Mouse (Mus musculus) hindbrain, embryonic 10.5 days (tissue): ENCODE data around the gene Myod1. TPM values are rescaled to one million over a fixed set of nuclear protein-coding genes. Genes with fewer than 3 reads are reported as not detected.

Source experiments
- DNase-seq: peaks from one replicate; pipeline ENCODE4 v3.0.0-alpha.2; 2017; ENCODE audit warnings: low spot score
- H3K27ac ChIP-seq: fragments of 300-500 bp; sonication (generic); 2 replicates; pipeline ENCODE4 v1.5.1; 2016; ENCODE audit warnings: mild to moderate bottlenecking, moderate library complexity
- H3K27me3 ChIP-seq: fragments of 300-500 bp; sonication (generic); 2 replicates; pipeline ENCODE4 v1.6.1; 2016; ENCODE audit warnings: mild to moderate bottlenecking; ENCODE audit not compliant: poor library complexity, insufficient read depth, severe bottlenecking
- H3K36me3 ChIP-seq: fragments of 300-500 bp; sonication (generic); 2 replicates; pipeline ENCODE4 v1.6.1; 2016; ENCODE audit warnings: mild to moderate bottlenecking, moderate library complexity
- H3K4me1 ChIP-seq: fragments of 300-500 bp; sonication (generic); replicated peaks from 2 replicates; pipeline ENCODE4 v1.6.1; 2016; ENCODE audit warnings: mild to moderate bottlenecking
- H3K4me3 ChIP-seq: fragments of 300-500 bp; sonication (generic); 2 replicates; pipeline ENCODE4 v1.5.1; 2016; ENCODE audit warnings: mild to moderate bottlenecking, moderate library complexity
- H3K9me3 ChIP-seq: fragments of 300-500 bp; sonication (generic); 2 replicates; pipeline ENCODE4 v1.6.1; 2016; ENCODE audit warnings: mild to moderate bottlenecking, moderate library complexity
- WGBS: fragments of 180-500 bp; shearing (Covaris S2); methylation state at CpG from one replicate; pipeline ENCODE4 v1.1.7; 2016; 5-methylcytosine and 5-hydroxymethylcytosine counted together
- polyA plus RNA-seq: library from polyadenylated mRNA; unstranded; fragments of >200 nt; fragmentation: Nextera tagmentation; extraction: Ambion mirVana; gene quantifications from 2 replicates; pipeline ENCODE4 v1.2.1, GENCODE M21; 2016

The Myod1 gene
- polyA plus RNA-seq, 1 experiment from 2014 or later: 0.18 TPM

DNA sequence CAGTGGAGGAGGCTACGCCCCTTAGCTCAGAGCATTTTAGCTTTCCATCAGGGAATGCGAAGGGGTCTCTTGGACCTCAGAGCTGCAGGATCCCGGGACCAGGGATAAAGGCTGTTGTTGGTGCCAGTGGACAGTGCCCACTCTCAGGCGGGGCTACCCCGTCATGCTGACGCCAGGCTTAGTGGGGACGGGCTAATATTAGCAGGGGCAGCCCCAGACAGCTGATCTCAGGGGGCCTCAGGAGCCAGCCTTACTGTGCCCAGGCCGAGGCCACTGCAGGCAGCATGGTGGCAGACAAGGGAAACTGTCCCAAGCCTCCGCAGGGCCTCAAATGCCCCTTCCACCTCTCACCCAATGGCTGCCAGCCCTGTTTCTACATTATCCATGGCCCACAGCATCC is 32.3 kb downstream of the Myod1 start:
- 87% methylated on average over 9 of the region's 9 CpGs for WGBS
- H3K4me1 ChIP-seq: peaks cover 26% of the 10 kb centered on the region
- peaks cover 6% of the 10 kb centered on the region; the same call in 1 of the 2 replicates for H3K27me3 ChIP-seq
- H3K9me3 ChIP-seq: no peaks in the 10 kb centered on the region
- H3K4me3 ChIP-seq: no peak overlapping the region
- no peak overlapping the region for H3K27ac ChIP-seq
- DNase-seq: no peak
- H3K36me3 ChIP-seq: no peaks in the 10 kb centered on the region

DNA sequence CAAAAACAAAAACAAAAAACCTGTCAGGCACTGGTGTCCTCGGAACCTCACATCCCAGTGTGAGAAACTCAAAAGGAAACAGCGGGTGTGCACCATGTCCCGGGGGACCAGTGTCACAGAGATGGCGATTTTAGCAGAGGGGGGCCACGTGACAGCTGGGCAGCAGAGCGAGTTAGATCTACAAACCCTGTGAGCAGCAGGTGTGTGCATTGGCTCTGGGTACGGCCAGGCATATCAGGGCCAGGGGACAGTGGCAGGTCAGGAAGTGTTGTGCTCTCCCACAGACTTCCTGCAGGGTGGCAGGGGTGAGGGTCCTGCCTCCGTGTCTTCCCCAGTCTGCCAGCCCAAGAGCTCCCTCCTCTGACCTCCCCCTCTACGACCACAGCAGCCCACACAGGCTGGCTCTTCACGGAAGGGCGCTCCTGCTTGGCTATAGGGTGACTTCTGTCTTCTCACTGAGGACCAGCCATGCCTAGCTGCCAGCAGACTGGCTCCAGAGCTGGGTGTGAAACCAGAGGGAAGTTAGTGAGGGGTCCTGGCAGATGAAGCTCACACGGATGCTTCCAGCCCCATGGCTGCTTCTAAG is 33.0 kb downstream of the Myod1 start:
- Histone ChIP-seq H3K27me3 (peaks cover 6% of the 10 kb centered on the region; the same call in 1 of the 2 replicates), H3K27ac (no peak overlapping the region), H3K9me3 (no peaks in the 10 kb centered on the region), H3K36me3 (no peaks in the 10 kb centered on the region), H3K4me1 (peaks cover 24% of the 10 kb centered on the region), H3K4me3 (no peak overlapping the region)
- no peak for DNase-seq
- 37% methylated on average over 12 of the region's 12 CpGs for WGBS

DNA sequence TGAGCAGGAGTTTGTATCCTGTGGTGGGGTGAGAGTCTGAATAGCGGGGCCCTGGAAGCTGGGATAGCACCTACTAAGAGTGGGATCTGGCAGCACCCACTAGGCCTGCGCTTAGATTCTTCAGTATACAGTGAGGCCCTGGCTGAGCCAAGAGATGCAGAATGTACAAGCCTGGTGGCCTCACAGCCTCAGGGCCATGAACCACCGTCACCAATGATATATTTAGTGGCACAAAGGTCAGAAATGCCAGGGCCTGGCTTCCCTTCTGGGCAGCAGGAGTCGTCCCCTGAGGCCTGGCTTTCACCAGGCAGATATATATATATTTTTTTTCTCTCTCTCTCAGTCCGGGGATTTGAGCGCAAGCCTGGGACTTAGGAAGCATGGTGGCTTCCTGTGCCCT is 34.5 kb downstream of the Myod1 start:
- no peaks in the 10 kb centered on the region for H3K36me3 ChIP-seq
- 79% methylated on average over 6 of the region's 6 CpGs for WGBS
- H3K9me3 ChIP-seq: no peaks in the 10 kb centered on the region
- H3K27me3 ChIP-seq: peaks cover 3% of the 10 kb centered on the region; the same call in 1 of the 2 replicates
- no peak overlapping the region for H3K27ac ChIP-seq
- peaks cover 24% of the 10 kb centered on the region for H3K4me1 ChIP-seq
- no peak overlapping the region for H3K4me3 ChIP-seq
- no peak for DNase-seq

- no peak overlapping the region for H3K27ac ChIP-seq
- DNase-seq: no peak
- WGBS: 85% methylated on average over 5 of the region's 5 CpGs
- peaks cover 39% of the 10 kb centered on the region for H3K4me1 ChIP-seq
- H3K27me3 ChIP-seq: no peaks in the 10 kb centered on the region
- H3K36me3 ChIP-seq: no peaks in the 10 kb centered on the region
- H3K4me3 ChIP-seq: no peak overlapping the region
- no peaks in the 10 kb centered on the region for H3K9me3 ChIP-seq
Measured at GRCm38 (mm10) chr7:46412823-46413222, 36.5 kb downstream of the Myod1 start.

DNA sequence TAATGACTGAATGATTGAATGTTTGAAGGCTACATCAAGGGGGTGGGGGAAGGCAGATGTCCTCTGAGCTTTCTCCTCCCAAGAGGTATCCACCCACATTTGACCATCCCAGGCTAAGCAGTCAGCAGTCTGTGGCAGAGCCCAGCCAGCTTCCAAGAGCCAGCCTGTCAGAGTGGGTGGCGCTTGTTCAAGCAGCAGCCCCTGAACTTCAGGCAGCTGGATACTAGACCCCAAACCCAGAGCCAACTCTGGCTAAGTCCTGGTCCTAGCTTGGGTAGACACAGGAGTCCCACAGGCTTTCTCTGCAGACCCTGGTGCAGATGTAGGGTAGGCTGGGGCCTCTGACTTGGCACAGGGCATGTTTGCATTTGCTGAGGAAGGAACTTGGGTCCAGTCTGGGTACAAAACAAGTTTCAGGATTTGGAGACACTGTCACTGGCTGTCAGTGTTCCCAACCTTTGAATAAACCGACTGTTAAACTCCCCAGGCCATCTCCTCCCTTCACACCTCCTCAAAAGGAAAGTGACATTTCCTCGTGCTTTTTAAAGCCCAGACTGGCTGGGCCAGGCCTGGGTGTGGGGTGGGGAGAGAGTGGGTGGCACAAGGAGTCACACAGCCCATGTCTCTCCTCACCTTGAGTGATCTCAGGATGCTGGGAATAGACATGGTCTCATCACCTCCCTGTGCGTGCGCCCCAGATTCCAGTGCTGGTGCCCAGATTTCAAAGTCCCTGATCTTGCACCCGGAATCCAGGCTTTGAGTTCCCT is 37.9 kb downstream of the Myod1 start:
- Histone ChIP-seq H3K4me3 (no peak overlapping the region), H3K9me3 (no peaks in the 10 kb centered on the region), H3K27ac (no peak overlapping the region), H3K4me1 (peaks cover 41% of the 10 kb centered on the region), H3K27me3 (no peaks in the 10 kb centered on the region), H3K36me3 (no peaks in the 10 kb centered on the region)
- no peak for DNase-seq
- WGBS: 78% methylated on average over 6 of the region's 6 CpGs

- Histone ChIP-seq H3K4me1 (peaks cover 44% of the 10 kb centered on the region), H3K9me3 (no peaks in the 10 kb centered on the region), H3K36me3 (no peaks in the 10 kb centered on the region), H3K27me3 (no peaks in the 10 kb centered on the region), H3K27ac (0 out of 2 replicates have a peak overlapping the region, but pooled peaks have one; percentile 1), H3K4me3 (no peak overlapping the region)
- DNase-seq: no peak
- WGBS: 79% methylated on average over 14 of the region's 14 CpGs
Measured at GRCm38 (mm10) chr7:46415818-46416425, 39.6 kb downstream of the Myod1 start.

- WGBS: 68% methylated on average over 7 of the region's 7 CpGs
- H3K27me3 ChIP-seq: no peaks in the 10 kb centered on the region
- peaks cover 49% of the 10 kb centered on the region for H3K4me1 ChIP-seq
- H3K9me3 ChIP-seq: no peaks in the 10 kb centered on the region
- H3K27ac ChIP-seq: no peak overlapping the region
- H3K4me3 ChIP-seq: no peak overlapping the region
- no peaks in the 10 kb centered on the region for H3K36me3 ChIP-seq
- no peak for DNase-seq
Measured at GRCm38 (mm10) chr7:46417467-46417866, 41.2 kb downstream of the Myod1 start.

DNA sequence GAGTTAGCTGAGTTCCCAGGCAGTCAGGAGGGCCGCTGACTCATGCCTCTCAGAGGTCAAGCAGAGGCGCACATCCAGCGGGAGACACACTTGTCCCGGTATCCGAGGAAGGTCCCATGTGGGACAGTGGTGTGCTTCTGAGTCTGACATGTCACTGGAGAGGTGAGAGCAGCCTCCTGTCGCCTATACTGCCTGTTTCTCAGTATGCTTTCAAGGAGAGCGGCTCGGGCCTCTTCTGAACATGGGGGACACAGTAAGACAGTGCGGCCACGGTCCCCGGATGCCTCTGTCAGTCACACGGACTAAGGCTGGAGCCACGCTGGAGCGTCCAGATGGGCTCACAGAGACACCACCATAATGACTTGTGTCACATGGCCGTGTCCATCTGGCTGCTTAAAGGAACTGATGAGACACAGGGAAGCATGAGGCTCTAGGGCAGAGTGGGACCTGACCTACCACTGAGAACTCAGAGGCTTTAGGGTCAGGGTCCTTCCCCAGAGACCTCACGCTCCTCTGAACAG is 41.9 kb downstream of the Myod1 start:
- Histone ChIP-seq H3K4me3 (no peak overlapping the region), H3K27ac (peak overlapping the region; percentile 31), H3K36me3 (no peaks in the 10 kb centered on the region), H3K9me3 (no peaks in the 10 kb centered on the region), H3K4me1 (peaks cover 54% of the 10 kb centered on the region), H3K27me3 (no peaks in the 10 kb centered on the region)
- DNase-seq: peak; percentile 42
- 66% methylated on average over 16 of the region's 16 CpGs for WGBS

DNA sequence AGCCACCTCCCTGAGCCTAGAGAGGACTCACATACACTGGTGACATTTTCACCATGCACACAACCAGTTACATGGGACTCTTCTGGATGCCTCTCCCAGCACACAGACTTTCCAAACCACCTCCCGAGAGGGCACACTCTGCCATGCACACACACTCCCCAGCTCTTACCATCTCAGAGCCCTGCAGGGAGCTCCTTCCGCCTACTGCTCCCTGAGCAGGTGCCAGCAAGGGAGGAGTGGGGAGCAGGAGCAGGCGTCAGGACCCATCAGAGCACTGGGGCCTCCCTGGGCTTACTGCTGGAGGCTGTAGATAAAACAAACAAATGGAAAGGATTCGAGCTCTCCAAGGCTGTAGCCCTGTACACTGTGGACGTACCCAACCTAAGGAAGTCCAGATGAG is 45.3 kb downstream of the Myod1 start:
- H3K27me3 ChIP-seq: no peaks in the 10 kb centered on the region
- H3K4me1 ChIP-seq: peaks cover 51% of the 10 kb centered on the region
- H3K27ac ChIP-seq: peak overlapping the region; percentile 76
- H3K9me3 ChIP-seq: no peaks in the 10 kb centered on the region
- H3K36me3 ChIP-seq: no peaks in the 10 kb centered on the region
- H3K4me3 ChIP-seq: no peak overlapping the region
- DNase-seq: no peak
- 50% methylated on average over 5 of the region's 5 CpGs for WGBS

DNA sequence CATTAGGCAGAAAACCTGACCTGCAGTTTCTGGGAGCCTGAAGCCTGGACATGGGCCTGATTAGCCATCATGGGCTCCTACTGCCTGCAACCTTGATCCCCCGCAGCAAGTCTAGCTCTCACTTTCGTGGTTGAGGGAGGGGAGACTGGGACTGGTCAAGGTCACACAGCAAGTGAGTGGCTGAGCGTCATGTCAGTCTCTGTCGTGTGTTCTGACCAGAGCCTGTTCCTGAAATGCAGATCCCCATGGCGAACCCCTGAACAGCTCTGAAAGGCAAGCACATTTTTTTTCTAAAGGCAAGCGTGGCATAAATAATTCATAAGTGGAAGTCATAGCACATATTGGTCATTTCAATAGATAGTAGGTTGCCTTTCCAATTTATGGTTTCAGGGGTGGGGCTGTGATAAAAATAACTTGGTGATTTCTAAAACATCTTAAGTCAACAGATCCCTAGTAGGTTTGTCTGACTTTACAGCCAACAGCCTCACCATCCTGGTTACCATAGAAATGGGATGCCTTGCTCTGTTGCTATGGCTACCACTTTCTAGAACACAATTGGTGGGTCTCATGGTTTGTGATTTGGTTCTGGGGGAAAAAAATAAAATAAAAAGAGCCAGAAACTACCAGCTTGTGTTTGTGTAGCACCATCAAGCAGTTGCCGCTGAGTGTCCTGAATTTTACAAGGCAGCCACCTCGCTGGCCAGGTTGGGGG is 45.9 kb downstream of the Myod1 start:
- H3K4me3 ChIP-seq: peak overlapping the region; percentile 14; the same call in 1 of the 2 replicates
- H3K27ac ChIP-seq: peak overlapping the region; percentile 76
- 50% methylated on average over 8 of the region's 8 CpGs for WGBS
- peaks cover 48% of the 10 kb centered on the region for H3K4me1 ChIP-seq
- no peaks in the 10 kb centered on the region for H3K27me3 ChIP-seq
- no peaks in the 10 kb centered on the region for H3K36me3 ChIP-seq
- no peaks in the 10 kb centered on the region for H3K9me3 ChIP-seq
- DNase-seq: peak; percentile 17

GRCm38 (mm10) chr7:46422764-46423412 is 46.6 kb downstream of the Myod1 start:
- H3K27ac ChIP-seq: peak overlapping the region; percentile 74; the same call in 1 of the 2 replicates
- 58% methylated on average over 18 of the region's 18 CpGs for WGBS
- H3K4me3 ChIP-seq: peak overlapping the region; percentile 14; the same call in 1 of the 2 replicates
- no peaks in the 10 kb centered on the region for H3K27me3 ChIP-seq
- H3K36me3 ChIP-seq: no peaks in the 10 kb centered on the region
- peak; percentile 77 for DNase-seq
- peaks cover 50% of the 10 kb centered on the region for H3K4me1 ChIP-seq
- no peaks in the 10 kb centered on the region for H3K9me3 ChIP-seq

GRCm38 (mm10) chr7:46423951-46424350 is 47.7 kb downstream of the Myod1 start:
- H3K27me3 ChIP-seq: no peaks in the 10 kb centered on the region
- no peak overlapping the region for H3K4me3 ChIP-seq
- no peaks in the 10 kb centered on the region for H3K36me3 ChIP-seq
- 79% methylated on average over 3 of the region's 3 CpGs for WGBS
- H3K27ac ChIP-seq: no peak overlapping the region
- no peaks in the 10 kb centered on the region for H3K9me3 ChIP-seq
- peaks cover 52% of the 10 kb centered on the region for H3K4me1 ChIP-seq
- no peak for DNase-seq
